Mouse (Mus musculus): Measurements from ENCODE around the gene Txlng.
A peak's percentile ranks its signal among the peaks of the same experiment; 100 is the strongest.
"Not testable (repeated sequence)": the region's sequence is repeated elsewhere in the genome, so short reads cannot be mapped to it uniquely, and the experiment has no call there.

Txlng gene

GRCm38 (mm10) chrX:162829203-162829708, at the start of gene Txlng:
Gene Txlng (minus strand): TSS chrX:162829454.
- peak; percentile 97 for DNase-seq (ENCODE audit: inconsistent ontology term)

DNA sequence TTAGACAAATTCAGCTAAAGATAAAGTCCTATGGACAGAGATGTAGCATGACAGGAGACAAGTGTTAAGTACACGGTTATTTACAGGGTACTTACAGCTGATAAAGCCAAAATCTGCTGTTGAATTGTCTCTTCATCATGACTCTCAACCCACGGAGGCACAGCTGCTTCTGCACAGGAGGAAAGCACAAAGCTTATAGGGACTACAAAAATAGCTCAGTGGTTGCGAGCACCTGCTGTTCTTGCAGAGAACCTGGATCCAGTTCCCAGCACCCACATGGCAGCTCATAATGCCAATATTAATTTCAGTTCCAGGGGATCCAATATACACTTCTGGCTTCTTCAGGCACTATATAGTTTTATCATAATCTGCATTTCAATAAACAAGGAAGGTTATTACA, 49.0 kb upstream of the Txlng start:
- no peak for DNase-seq (ENCODE audit: inconsistent ontology term)

DNA sequence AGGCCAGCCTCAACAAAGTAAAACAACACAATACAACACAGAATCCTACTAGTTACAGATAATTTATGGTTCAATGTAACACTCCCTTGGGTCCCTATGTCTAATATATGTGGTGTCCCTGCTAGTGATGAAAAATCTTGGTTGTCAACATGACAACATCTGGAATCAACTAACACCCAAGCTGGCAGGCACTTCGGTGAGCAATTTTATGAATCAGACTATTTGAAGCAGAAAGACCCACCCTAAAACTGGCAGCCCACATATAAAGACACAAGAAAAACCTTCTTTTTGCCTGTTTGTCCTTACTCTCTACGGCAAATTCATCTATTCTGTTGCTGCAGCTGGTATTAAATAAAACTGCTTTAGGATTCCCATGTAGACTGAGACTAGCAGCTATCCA, 44.5 kb upstream of the Txlng start:
- no peak for DNase-seq (ENCODE audit: inconsistent ontology term)

- no peak for DNase-seq (ENCODE audit: inconsistent ontology term)
These were observed 42.7 kb upstream of the Txlng start for GRCm38 (mm10) chrX:162871734-162872517.

DNA sequence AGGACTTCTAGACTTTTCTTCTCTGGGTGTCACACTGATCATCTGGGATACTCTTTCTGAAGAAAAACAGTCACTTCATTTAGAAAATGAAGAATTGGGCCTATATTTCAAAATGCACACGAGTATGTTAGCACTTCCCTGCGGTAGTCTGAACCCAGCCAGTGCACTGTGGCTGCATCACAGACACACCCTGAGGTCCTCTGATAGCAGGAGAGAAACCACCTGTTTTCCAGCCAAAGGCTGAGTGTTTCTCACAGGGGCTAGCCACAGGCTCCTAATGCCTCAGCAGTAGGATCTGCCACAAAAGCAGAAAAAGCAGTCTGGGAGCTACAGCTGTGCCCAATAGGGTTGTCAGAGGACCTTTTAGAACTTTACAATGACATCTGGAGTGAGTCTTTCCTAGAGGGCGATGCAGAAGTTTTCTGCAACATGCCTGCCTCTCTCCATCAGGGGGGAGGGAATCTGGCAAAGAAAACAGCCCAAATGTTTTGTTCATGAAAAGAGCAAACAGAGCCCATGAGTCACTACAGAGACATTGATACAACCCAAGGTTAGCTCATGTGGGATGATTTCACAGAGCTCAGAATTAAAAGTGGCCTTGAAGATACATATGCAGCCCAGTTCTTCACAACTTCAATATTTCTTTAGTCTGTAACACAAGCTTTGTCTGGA, 39.2 kb upstream of the Txlng start:
- DNase-seq (ENCODE audit: inconsistent ontology term), result peak; percentile 18

GRCm38 (mm10) chrX:162848682-162849081, 19.4 kb upstream of the Txlng start:
- no peak for DNase-seq (ENCODE audit: inconsistent ontology term)

DNA sequence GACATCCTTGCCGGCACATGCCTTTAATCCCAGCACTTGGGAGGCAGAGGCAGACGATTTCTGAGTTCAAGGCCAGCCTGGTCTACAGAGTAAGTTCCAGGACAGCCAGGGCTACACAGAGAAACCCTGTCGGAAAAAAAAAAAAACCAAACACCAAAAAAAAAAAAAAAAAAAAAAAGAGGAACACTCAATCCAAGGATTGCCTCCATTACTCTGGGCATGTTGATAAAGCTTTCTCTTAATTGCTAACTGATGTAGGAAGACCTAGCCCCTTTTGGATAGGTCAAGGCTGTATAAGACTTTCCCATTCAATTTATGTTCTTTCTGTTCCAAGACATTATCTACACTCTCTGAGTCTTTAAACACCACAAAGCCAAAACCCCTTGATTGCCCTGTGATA, 16.3 kb upstream of the Txlng start:
- DNase-seq (ENCODE audit: inconsistent ontology term), result no peak

- peak; percentile 17 for DNase-seq (ENCODE audit: inconsistent ontology term)
These were observed 15.3 kb upstream of the Txlng start for GRCm38 (mm10) chrX:162844447-162845100.

DNA sequence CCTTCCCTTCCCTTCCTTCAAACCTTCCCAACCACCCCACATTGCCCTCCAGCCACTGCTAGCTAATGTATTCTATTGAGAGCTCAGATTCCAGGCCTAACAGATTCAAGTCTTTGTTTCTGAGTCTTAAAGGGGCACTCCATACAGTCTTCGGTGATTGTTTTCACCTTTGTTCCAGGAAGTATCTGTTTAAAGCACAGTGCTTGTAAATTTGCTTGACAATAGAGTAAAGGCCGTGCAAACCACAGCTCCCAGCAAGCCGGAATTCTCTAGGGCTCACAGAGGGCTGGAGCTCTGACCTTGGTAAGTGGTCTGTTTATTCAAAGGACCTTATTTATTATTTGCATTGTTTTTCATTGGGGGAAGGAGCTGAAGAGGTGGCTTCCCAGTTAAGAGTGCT, 2.8 kb upstream of the Txlng start:
- no peak for DNase-seq (ENCODE audit: inconsistent ontology term)

DNA sequence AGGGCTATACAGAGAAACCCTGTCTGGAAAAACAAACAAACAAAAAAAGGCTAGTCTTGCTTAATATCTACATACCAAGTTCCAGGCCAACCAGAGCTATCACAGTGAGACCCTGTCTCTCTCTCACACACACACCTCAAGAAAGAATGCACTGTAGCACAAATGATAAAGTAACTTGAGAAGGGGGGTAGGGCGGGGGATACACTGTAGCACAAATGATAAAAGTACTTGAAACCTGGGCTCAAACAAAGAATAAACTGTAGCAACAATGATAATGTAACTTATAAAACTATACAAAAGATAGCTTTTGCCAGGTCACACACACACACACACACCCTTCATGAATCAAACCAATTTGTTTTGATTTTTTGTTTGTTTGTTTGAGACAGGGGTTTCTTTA, 2.3 kb upstream of the Txlng start:
- DNase-seq (ENCODE audit: inconsistent ontology term), result no peak

DNA sequence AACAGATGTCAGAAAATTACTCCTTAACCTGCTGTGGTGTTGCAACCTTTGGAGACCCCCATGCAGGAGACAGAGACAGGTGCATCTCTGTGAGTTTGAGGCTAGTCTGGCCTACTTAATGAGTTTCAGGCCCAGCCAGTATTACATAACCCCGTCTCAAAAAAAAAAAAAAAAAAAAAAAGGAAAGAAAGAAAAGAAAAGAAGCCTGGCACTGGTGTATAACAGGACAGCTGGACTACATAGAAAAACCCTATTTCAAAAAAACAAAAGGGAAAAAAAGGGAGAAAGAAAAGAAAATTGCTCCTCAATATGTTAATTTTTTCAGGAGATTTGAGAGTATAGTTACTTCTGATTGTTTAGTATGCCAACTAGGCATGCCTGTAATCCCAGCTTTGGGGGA, 1.8 kb upstream of the Txlng start:
- no peak for DNase-seq (ENCODE audit: inconsistent ontology term)

DNA sequence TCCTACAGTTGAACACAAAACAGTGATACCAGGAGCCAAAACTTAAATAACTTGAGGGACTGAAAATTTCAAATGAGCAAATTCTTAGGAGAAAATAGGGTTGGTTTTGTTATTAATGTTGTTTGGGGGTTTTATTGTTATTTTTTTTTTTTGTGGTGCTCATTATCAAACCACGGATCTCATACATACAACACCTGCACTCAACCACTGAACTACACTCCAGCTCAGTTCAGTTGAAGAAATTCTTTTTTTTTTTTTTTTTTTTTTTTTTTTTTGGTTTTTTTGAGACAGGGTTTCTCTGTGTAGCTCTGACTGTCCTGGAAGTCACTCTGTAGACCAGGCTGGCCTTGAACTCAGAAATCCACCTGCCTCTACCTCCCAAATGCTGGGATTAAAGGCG, 1.1 kb upstream of the Txlng start:
- not testable (repeated sequence) for DNase-seq (ENCODE audit: inconsistent ontology term)

DNA sequence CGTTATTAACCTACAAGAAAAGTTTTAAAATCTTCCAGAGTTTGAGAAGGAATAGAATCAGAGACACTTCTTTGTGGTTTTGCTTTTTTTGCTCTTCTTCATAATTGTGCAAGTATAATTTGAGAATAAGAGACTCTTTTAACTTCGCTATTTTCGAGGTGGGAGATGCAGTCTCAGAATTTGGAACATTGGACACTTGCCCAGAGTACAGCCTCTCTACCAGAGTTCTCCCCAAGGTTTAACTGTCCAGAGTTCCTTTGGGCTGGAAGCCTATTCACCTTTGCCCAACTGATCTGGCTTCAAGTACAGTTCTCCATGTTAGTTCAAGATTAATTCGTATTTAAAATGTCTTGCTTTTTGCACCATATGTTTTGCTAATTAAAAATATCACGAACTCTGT, 487 bp upstream of the Txlng start:
- DNase-seq (ENCODE audit: inconsistent ontology term), result no peak

- no peak for DNase-seq (ENCODE audit: inconsistent ontology term)
These were observed 471 bp downstream of the Txlng start for GRCm38 (mm10) chrX:162828783-162829182.

DNA sequence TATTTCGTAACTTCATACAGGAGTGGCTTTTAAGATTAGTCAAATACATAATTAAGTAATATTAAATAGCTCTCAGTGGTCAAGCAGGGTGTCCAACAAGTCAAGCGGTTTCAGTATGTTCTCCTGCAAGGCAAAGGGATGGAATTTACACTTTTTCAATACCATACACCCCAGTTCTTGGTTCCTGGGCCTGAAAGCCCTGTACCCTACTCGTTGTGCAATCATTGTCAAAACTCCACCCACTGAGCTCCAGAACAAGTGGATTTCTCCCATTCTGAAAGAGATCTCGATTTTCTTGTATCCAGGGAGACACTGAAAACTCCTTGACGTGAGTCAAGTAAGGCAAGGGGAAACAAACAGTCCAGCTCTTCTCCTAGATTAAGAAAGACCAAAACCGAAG, 1.2 kb downstream of the Txlng start:
- DNase-seq (ENCODE audit: inconsistent ontology term), result no peak

DNA sequence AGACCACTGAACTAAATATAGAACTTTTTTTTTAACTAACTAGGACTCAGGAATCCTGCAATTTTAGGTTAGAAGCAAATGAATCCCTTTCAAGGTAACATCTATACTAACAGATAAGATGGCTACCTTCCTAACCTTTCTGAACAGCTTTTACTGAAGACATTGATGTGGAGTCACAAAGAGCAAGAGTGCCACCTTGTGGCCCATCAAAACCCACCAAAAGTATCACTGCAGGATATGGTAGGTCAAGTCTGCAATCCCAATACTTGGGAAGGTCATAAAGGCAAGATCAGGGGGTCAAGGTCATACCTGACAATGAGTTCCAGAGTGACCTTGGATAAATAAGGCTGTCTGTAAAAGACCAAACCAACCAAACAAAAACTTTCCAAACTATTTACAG, 28.9 kb downstream of the Txlng start:
- peak; percentile 3 for DNase-seq (ENCODE audit: inconsistent ontology term)

- not testable (repeated sequence) for DNase-seq (ENCODE audit: inconsistent ontology term)
These were observed 37.9 kb downstream of the Txlng start for GRCm38 (mm10) chrX:162791392-162791791.

DNA sequence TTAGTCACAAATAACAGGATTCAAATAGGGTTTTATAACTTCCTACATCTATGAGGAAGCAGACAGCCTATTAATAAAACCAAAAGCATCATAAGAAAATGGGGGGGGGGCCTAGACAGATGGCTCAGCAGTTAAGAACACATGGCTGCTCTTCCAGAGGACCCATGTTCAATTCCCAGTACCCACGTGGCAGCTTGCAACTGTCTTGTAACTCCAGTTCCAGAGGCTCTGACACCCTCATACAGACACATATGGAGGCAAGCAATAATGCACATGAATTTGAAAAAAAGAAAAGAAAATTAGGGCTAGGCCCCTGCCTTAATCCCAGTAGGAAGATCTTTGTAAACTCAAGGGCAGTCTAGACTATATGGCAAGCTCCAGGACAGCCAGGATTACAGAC, 40.9 kb downstream of the Txlng start:
- no peak for DNase-seq (ENCODE audit: inconsistent ontology term)

DNA sequence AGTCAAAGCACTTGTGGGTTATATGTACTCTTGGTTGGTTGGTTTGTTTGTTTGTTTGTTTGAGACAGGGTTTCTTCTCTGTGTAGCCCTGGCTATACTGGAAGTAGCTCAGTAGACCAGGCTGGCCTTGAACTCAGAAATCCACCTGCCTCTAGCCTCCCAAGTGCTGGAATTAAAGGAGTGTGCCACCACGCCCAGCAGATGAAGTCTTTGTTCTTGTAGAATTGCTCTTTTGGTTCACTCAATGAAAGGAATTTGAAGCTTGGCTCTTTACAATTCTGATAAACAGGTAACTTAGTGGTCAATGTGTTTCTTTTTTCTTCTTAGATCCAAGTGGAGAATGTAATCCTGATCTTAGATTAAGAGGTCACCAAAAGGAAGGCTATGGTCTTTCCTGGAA, 58.5 kb downstream of the Txlng start:
- no peak for DNase-seq (ENCODE audit: inconsistent ontology term)

- peak; percentile 13 for DNase-seq (ENCODE audit: inconsistent ontology term)
These were observed 67.4 kb downstream of the Txlng start for GRCm38 (mm10) chrX:162761716-162762395.

- DNase-seq (ENCODE audit: inconsistent ontology term), result no peak
These were observed 68.2 kb downstream of the Txlng start for GRCm38 (mm10) chrX:162760958-162761515.
